Mouse (Mus musculus) heart, embryonic 16.5 days (tissue): ENCODE measurements around the gene Sipa1l1. TPM values are rescaled to one million over a fixed set of nuclear protein-coding genes. Genes with fewer than 3 reads are reported as not detected.

ENCODE experiments used
- ATAC-seq: fragments of 200-750 bp; cut with Nextera tagmentation; replicated peaks from 2 replicates; pipeline ENCODE4 v1.8.0; 2017; ENCODE audit warnings: moderate number of reproducible peaks; ENCODE audit not compliant: insufficient read depth, low FRiP score; ENCODE audit errors: extremely low read depth
- H3K27ac ChIP-seq: fragments of 300-500 bp; sonication (generic); 2 replicates; pipeline ENCODE4 v1.5.1; 2014; ENCODE audit warnings: mild to moderate bottlenecking, low read length, control low read depth, moderate library complexity
- H3K27me3 ChIP-seq: fragments of 300-500 bp; sonication (generic); 2 replicates; pipeline ENCODE4 v1.6.1; 2014; ENCODE audit warnings: low read length, mixed read lengths; ENCODE audit not compliant: control insufficient read depth, insufficient read depth
- H3K36me3 ChIP-seq: fragments of 300-500 bp; sonication (generic); 2 replicates; pipeline ENCODE4 v1.6.1; 2014; ENCODE audit not compliant: control insufficient read depth, insufficient read depth
- H3K4me1 ChIP-seq: fragments of 300-500 bp; sonication (generic); 2 replicates; pipeline ENCODE4 v1.6.1; 2014; ENCODE audit warnings: low read length, mixed read lengths; ENCODE audit not compliant: control insufficient read depth, insufficient read depth
- H3K4me2 ChIP-seq: fragments of 300-500 bp; sonication (generic); 2 replicates; pipeline ENCODE4 v1.6.1; 2014; ENCODE audit warnings: low read depth, mild to moderate bottlenecking, control low read depth, low read length
- H3K4me3 ChIP-seq: fragments of 300-500 bp; sonication (generic); 2 replicates; pipeline ENCODE4 v1.5.1; 2014; ENCODE audit warnings: mild to moderate bottlenecking, control low read depth, low read length
- H3K9ac ChIP-seq: fragments of 300-500 bp; sonication (generic); 2 replicates; pipeline ENCODE4 v1.6.1; 2014; ENCODE audit warnings: low read length, control low read depth
- H3K9me3 ChIP-seq: fragments of 300-500 bp; sonication (generic); replicated peaks from 2 replicates; pipeline ENCODE4 v1.6.1; 2016; ENCODE audit warnings: low read length; ENCODE audit not compliant: control insufficient read depth
- WGBS: fragments of 180-500 bp; shearing (Covaris S2); extraction: QIAGEN DNeasy Blood & Tissue Kit; methylation state at CpG from one replicate; pipeline ENCODE4 v1.1.7; 2014; 5-methylcytosine and 5-hydroxymethylcytosine counted together
- polyA plus RNA-seq: library from polyadenylated mRNA; unstranded; fragments of >200 nt; fragmentation: Nextera tagmentation; extraction: Ambion mirVana; gene quantifications from 2 replicates; pipeline ENCODE4 v1.2.1, GENCODE M21; 2015

Gene Sipa1l1
- polyA plus RNA-seq, 1 experiment from 2014 or later = 19.8 TPM

DNA sequence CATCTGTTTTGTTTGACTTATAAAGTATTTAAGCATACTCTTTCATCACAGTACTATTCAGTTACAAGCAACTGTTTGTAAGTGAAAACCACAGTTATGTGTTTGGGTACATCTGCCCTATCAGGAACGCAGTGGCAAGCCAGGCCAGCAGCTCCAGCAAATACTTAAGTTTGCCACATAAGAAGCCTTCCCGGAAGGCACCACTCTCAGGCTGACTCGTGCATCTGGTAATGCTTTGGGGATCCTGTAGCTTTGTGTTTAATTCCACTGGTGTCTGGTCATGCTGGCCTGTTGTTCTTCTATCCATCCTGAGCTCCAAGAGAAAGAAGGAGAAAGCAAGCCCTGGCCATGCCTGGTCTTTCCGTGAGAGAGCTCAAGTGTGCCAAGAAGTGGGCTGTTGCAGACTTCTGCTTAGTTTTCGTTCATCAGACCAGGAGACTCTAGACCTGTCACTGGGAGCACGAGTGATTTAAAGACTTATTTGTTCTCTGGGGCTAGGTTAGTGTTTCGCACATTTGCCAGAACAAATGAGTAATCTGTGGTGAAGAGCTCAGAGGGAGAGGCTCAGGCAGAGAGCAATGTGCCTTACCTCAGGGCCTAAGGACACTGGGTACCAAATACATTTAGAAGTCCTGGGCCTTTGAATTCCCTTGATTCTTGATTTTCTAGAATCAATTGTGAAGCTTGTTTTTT lies 153.8 kb downstream of the Sipa1l1 start:
- ATAC-seq = no peak
- H3K4me3 ChIP-seq = no peak overlapping the region
- 65% methylated on average over 7 of the region's 7 CpGs for WGBS

DNA sequence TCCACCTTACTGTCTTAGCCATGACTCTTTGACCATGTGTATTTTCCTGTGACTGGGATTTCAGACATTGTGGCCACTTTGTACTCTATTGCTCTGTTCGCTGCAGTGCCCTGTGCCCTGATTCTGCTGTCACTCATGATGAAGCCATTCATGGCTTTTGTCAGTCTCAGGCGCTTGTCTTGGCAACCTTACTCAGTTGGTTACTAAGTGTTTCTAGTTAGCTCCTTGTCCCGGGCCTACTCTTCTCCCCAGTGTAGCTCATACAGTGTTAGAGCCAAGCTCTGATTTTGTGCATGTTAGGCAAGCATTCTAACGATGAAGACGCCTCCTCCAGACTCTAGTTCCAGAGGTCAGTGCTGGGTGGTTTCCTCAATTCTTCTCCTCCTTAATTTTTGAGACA lies 155.5 kb downstream of the Sipa1l1 start:
- H3K9me3 ChIP-seq = no peaks in the 10 kb centered on the region
- no peaks in the 10 kb centered on the region for H3K36me3 ChIP-seq
- no peak overlapping the region for H3K9ac ChIP-seq
- no peak overlapping the region for H3K4me3 ChIP-seq
- no peaks in the 10 kb centered on the region for H3K27me3 ChIP-seq
- 72% methylated on average over 5 of the region's 5 CpGs for WGBS
- no peak overlapping the region for H3K4me2 ChIP-seq
- no peak for ATAC-seq
- peaks cover 10% of the 10 kb centered on the region for H3K4me1 ChIP-seq
- no peak overlapping the region for H3K27ac ChIP-seq

More for the DNA sequence above, 153.8 kb downstream of the Sipa1l1 start:
- H3K4me2 ChIP-seq = no peak overlapping the region
- H3K9ac ChIP-seq = no peak overlapping the region
- no peaks in the 10 kb centered on the region for H3K9me3 ChIP-seq
- peaks cover 10% of the 10 kb centered on the region for H3K4me1 ChIP-seq
- H3K27me3 ChIP-seq = no peaks in the 10 kb centered on the region
- H3K27ac ChIP-seq = no peak overlapping the region
- H3K36me3 ChIP-seq = no peaks in the 10 kb centered on the region

DNA sequence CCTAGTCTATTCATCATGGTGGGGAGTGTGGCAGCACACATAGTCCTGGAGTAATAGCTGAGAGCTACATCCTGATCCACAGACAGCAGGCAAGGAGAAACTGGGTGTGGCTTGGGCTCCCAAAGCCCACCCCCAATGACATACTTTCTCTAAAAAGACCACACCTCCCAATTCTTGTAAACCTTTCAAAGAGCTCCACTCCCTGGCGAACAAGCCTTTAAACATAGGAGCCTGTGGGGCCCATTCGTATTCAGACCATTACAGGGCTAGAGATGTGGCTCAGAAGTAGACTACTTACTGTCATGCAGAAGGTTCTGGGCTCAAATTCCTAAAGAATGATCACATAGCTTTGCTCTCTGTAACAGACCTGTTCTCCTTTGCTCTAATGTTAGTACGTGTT lies 156.4 kb downstream of the Sipa1l1 start:
- Histone ChIP-seq H3K36me3 (no peaks in the 10 kb centered on the region), H3K27me3 (no peaks in the 10 kb centered on the region), H3K4me3 (no peak overlapping the region), H3K4me1 (peaks cover 10% of the 10 kb centered on the region), H3K9me3 (no peaks in the 10 kb centered on the region), H3K4me2 (no peak overlapping the region), H3K9ac (no peak overlapping the region), H3K27ac (no peak overlapping the region)
- WGBS = 90% methylated on average over 3 of the region's 3 CpGs
- ATAC-seq = no peak

DNA sequence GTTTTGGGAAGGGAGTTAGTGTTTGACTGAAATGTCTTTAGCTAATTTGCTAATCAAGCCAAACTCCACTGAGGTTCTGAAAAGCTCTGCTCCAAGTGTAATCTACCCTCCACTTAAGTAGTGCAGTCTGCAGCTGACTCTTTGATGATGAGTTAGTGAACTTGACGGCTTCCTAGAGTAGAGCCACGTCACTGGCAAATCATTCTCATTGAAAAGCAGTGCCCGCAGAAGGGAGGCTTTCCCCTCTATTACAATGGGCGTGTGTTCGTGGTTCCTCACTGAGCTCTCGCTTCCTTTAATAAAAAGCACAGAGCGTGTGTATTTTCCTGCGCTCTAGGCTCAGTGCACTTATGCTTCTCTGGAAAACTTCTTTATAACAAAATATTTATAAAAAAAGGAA lies 157.3 kb downstream of the Sipa1l1 start:
- no peaks in the 10 kb centered on the region for H3K27me3 ChIP-seq
- H3K4me3 ChIP-seq = no peak overlapping the region
- 55% methylated on average over 8 of the region's 8 CpGs for WGBS
- H3K27ac ChIP-seq = no peak overlapping the region
- H3K4me2 ChIP-seq = no peak overlapping the region
- H3K36me3 ChIP-seq = no peaks in the 10 kb centered on the region
- no peak overlapping the region for H3K9ac ChIP-seq
- no peaks in the 10 kb centered on the region for H3K9me3 ChIP-seq
- no peak for ATAC-seq
- H3K4me1 ChIP-seq = peaks cover 10% of the 10 kb centered on the region

DNA sequence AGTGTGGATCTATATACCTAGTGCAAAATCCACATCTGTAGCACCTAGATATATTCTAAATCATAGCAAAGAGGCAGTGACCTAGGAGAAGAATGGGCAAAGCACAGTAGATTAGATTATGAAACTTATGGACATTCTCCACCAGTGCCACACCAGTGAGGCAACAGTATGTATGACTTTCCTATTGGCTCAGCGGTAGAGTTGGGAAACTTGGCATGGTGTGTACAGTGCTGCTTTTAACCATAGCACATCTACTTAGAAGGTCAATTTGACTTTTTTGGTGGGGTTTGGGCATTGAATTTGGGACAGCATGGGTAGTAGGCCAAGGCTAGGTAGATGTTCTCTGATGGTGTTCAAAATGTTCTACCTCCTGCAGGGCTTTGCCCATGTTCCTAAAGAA lies 159.0 kb downstream of the Sipa1l1 start:
- no peaks in the 10 kb centered on the region for H3K27me3 ChIP-seq
- H3K4me3 ChIP-seq = no peak overlapping the region
- no peaks in the 10 kb centered on the region for H3K36me3 ChIP-seq
- H3K4me1 ChIP-seq = peaks cover 10% of the 10 kb centered on the region
- 85% methylated on average over 1 of the region's 1 CpGs for WGBS
- ATAC-seq = no peak
- no peaks in the 10 kb centered on the region for H3K9me3 ChIP-seq
- no peak overlapping the region for H3K9ac ChIP-seq
- H3K4me2 ChIP-seq = no peak overlapping the region
- no peak overlapping the region for H3K27ac ChIP-seq

DNA sequence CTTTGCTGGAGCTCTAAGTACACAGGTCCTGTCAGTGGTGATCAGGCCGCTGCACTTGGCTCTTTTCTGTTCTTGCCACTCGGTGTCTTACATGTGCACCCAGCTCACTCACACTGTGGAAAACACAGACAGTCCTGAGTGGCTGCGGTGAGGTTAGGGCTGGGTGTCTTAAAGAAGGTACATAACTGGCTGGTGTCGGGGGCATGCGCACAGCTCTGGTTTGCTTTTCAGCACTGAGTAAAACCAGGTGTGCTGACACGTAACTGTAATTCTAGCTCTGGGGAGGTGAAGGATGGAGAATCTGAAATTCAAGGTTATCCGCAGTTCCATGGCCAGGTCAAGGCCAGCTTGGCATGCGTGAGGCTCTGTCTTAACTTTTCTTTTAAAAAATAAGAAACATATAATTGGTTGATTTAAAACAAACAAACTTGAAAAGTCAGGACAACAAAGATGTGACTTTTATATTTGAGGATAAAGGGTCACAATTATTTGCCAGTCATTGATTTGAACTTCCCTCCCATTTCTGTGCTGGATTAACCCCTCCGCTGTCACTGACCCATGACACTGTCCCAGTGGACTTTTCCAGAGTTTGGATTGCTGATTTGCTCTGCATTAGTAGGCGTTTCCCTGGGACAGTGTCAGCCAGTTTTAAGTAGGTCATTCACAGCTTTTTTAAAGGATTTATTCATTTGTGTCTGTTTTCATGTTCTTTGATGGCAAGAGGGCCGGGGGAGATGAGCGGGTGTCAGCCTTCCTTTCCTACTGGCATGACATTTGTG lies 163.9 kb downstream of the Sipa1l1 start:
- Histone ChIP-seq H3K27me3 (no peaks in the 10 kb centered on the region), H3K4me3 (no peak overlapping the region), H3K4me2 (no peak overlapping the region), H3K9me3 (no peaks in the 10 kb centered on the region), H3K27ac (no peak overlapping the region), H3K36me3 (no peaks in the 10 kb centered on the region), H3K4me1 (peaks cover 11% of the 10 kb centered on the region), H3K9ac (no peak overlapping the region)
- 84% methylated on average over 12 of the region's 12 CpGs for WGBS
- no peak for ATAC-seq

DNA sequence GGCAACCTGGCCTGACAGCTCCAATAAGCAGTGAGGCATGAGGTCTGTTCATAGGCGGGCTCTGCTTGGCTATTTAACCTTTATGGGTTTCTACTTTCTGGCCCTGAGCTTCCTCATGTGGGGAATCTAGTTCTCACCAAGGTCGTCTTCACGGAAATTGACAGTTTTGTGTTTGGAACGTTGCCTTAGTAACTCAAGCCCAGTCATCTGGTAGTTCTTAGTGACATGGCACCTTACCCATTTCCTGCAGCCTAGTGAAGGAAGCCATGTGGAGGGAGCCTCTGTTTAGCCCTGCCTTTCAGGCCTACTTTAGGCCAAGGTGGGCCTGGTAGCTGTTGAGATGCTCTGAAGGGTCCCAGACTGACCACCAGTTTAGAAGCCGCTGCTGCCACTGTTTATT lies 164.9 kb downstream of the Sipa1l1 start:
- no peak for ATAC-seq
- H3K9ac ChIP-seq = no peak overlapping the region
- no peak overlapping the region for H3K4me3 ChIP-seq
- WGBS = 74% methylated on average over 5 of the region's 5 CpGs
- no peaks in the 10 kb centered on the region for H3K36me3 ChIP-seq
- no peak overlapping the region for H3K4me2 ChIP-seq
- no peaks in the 10 kb centered on the region for H3K27me3 ChIP-seq
- H3K27ac ChIP-seq = no peak overlapping the region
- no peaks in the 10 kb centered on the region for H3K9me3 ChIP-seq
- peaks cover 12% of the 10 kb centered on the region for H3K4me1 ChIP-seq

DNA sequence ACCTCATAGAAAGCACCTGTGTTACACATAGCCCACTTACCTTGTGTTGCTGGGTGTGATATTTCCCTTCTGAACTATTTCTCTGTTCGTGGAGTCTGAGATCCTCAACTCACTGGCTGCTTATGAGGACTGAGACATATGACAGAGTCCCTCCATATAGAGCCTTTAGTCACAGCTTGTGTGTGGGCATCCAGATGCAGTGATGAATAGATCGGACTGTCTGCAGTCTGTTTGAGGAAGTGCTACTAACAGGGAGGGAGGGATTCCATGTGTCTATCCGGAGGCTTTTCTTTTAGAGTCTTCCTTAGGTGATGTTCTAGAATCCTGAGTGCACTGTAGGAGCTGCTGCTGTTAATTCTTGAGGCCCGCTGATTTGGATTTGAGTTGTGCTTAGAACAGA lies 165.4 kb downstream of the Sipa1l1 start:
- Histone ChIP-seq H3K27ac (no peak overlapping the region), H3K4me2 (no peak overlapping the region)

DNA sequence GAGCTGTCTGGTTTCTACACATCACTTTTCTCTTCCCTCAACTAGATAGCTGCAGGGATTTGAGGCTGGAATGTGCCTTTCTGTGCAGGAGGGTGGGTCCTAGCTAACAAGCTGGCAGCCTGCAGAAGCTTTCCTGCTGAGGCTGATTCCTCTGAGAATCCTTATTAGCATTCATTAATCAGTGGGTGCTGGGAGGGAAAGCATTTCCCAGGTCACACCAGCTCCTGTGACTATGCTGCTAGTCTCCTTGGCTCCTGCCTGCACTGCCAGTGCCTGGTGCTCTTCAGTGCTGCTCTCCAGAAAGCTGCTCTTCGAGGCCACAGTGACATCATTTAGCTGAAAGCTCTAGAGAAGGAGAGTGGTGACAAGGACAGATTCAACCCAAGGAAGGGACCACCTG lies 166.0 kb downstream of the Sipa1l1 start:
- Histone ChIP-seq H3K9ac (no peak overlapping the region), H3K4me1 (peaks cover 21% of the 10 kb centered on the region), H3K4me3 (no peak overlapping the region), H3K36me3 (no peaks in the 10 kb centered on the region), H3K9me3 (no peaks in the 10 kb centered on the region), H3K4me2 (no peak overlapping the region), H3K27me3 (no peaks in the 10 kb centered on the region), H3K27ac (peak overlapping the region; percentile 18; the same call in 1 of the 2 replicates)
- ATAC-seq = no peak
- WGBS = 11% methylated on average over 1 of the region's 1 CpGs

More for the DNA sequence above, 165.4 kb downstream of the Sipa1l1 start:
- H3K27me3 ChIP-seq = no peaks in the 10 kb centered on the region
- no peaks in the 10 kb centered on the region for H3K36me3 ChIP-seq
- WGBS = 68% methylated on average over 4 of the region's 4 CpGs
- no peaks in the 10 kb centered on the region for H3K9me3 ChIP-seq
- H3K4me1 ChIP-seq = peaks cover 16% of the 10 kb centered on the region
- H3K9ac ChIP-seq = no peak overlapping the region
- H3K4me3 ChIP-seq = no peak overlapping the region
- no peak for ATAC-seq
